Mouse (Mus musculus) liver, adult 10 weeks (tissue): ENCODE data around the gene Bhmt2. TPM values are rescaled to one million over a fixed set of nuclear protein-coding genes. Genes with fewer than 3 reads are reported as not detected.

Experiments
- polyA plus RNA-seq: library from polyadenylated mRNA; stranded (reverse); fragments of 350-450 nt; fragmentation: Illumina TruSeq; extraction: RNeasy Lipid Tissue Mini Kit (QIAGEN cat#74804); gene quantifications from one replicate; pipeline ENCODE4 v1.2.3, GENCODE M21; 2014; ENCODE audit warnings: low read depth, low replicate concordance

Gene Bhmt2
- 194 TPM for polyA plus RNA-seq

DNA sequence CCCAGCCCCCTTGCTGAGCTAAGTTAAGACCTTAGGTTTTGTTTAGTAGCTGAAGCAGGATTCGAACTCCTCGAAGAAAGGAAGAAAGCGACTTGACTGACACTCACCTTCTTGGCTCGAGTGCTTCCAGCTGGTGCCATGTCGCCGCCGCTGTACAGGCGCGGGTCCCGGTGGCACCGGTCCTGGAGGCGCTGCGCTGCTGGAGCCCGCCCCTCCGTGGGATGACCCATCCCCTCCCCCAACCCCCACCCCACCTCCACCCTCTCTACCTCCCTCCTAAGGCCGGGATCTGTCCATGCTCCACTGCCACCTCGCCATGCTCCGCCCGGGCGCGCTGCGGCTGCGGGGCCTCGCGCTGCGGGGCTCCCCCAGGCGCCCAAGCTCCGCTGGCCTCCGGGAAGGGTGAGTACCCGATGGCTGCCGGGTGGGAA lies at the start of gene Bhmt2, which contains the start of gene Dmgdh:
TSS of gene Bhmt2 (minus strand) at position 172 of the 431 bp plus-strand sequence.
TSS of gene Dmgdh (plus strand) at position 303 of the 431 bp plus-strand sequence.

DNA sequence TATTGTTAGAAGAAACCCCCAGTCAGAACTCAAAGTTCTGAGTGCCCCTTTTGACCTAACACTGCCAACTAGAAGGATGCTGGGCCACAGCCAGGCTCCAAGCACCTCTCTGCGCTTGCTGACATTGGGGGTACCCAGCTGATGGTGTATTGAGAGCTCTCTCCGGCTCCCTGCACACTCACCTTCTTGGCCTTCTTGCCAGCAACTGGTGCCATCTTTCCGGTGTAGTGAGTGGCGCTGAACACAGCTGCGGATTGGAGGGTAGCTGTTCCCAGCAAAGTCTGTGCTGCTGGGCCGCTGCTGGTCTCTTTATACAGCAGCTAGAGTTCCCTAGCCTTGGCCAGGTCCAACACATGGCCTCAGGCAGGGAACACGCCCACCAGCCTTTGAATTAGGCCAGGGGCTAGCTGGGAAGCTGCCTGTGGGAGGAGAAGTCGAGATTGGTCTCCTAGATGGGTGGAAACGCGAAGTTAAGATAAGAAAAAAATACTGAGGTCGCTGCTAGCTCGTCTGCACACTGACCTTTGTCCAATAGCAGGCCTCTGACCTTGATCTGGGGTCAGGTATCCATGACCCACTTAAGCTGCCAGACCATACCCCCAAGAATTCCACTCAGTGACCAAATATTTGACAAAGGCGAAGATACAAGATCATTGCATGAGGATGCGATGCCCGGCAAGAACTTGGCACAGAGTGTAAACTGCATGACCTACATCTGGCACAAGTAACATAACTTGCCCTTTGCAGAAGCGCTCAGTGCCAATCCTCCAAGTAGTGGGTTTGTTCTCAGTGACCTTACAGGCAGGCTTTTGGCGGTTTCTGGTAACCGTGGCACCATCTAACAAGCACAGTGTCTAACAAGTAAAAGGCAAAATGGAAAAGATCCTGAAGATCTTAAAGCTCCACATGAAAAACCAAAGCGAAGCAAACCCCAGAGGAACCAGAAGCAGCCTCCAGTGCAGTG lies 36.5 kb downstream of the Bhmt2 start, which contains the start of gene Bhmt:
TSS of gene Bhmt (minus strand) at position 680 of the 964 bp plus-strand sequence.

Other genes starting within 250 kb of the Bhmt2 start
- gene Jmy, start 174.5 kb downstream of the Bhmt2 start, polyA plus RNA-seq, result 14.4 TPM
- 6,368 TPM for gene Bhmt, start 36.3 kb downstream of the Bhmt2 start, polyA plus RNA-seq
- gene Dmgdh, start 131 bp upstream of the Bhmt2 start, polyA plus RNA-seq, result 382 TPM
- gene Arsb, start 97.3 kb upstream of the Bhmt2 start, polyA plus RNA-seq, result 15.3 TPM